Mouse (Mus musculus) midbrain, embryonic 16.5 days (tissue): ENCODE measurements around the gene Prn. TPM values are rescaled to one million over a fixed set of nuclear protein-coding genes. Genes with fewer than 3 reads are reported as not detected.

Experiments used
- ATAC-seq: fragments of 200-750 bp; cut with Nextera tagmentation; 2 replicates; pipeline ENCODE4 v1.8.0; 2017; ENCODE audit warnings: moderate TSS enrichment
- H3K27ac ChIP-seq: fragments of 300-500 bp; sonication (generic); 2 replicates; pipeline ENCODE4 v1.5.1; 2014; ENCODE audit warnings: mild to moderate bottlenecking, low read length, mixed read lengths
- H3K27me3 ChIP-seq: fragments of 300-500 bp; sonication (generic); 2 replicates; pipeline ENCODE4 v1.6.1; 2014; ENCODE audit warnings: low read depth, low read length, mixed read lengths; ENCODE audit not compliant: control insufficient read depth, insufficient read depth
- H3K36me3 ChIP-seq: fragments of 300-500 bp; sonication (generic); 2 replicates; pipeline ENCODE4 v1.6.1; 2014; ENCODE audit warnings: mild to moderate bottlenecking, low read length, moderate library complexity, mixed read lengths; ENCODE audit not compliant: control insufficient read depth, insufficient read depth
- H3K4me1 ChIP-seq: fragments of 300-500 bp; sonication (generic); 2 replicates; pipeline ENCODE4 v1.6.1; 2014; ENCODE audit warnings: mild to moderate bottlenecking, low read length, mixed read lengths; ENCODE audit not compliant: control insufficient read depth, insufficient read depth
- H3K4me2 ChIP-seq: fragments of 300-500 bp; sonication (generic); 2 replicates; pipeline ENCODE4 v1.6.1; 2014; ENCODE audit warnings: mild to moderate bottlenecking, low read length, mixed read lengths
- H3K4me3 ChIP-seq: fragments of 300-500 bp; sonication (generic); 2 replicates; pipeline ENCODE4 v1.5.1; 2014; ENCODE audit warnings: low read depth, mild to moderate bottlenecking, low read length, moderate library complexity, mixed read lengths
- H3K9ac ChIP-seq: fragments of 300-500 bp; sonication (generic); 2 replicates; pipeline ENCODE4 v1.6.1; 2014; ENCODE audit warnings: low read depth, low read length, mixed read lengths
- H3K9me3 ChIP-seq: fragments of 300-500 bp; sonication (generic); replicated peaks from 2 replicates; pipeline ENCODE4 v1.6.1; 2014; ENCODE audit warnings: mild to moderate bottlenecking, low read length, mixed read lengths; ENCODE audit not compliant: control insufficient read depth, poor library complexity, severe bottlenecking
- WGBS: fragments of 180-500 bp; shearing (Covaris S2); extraction: QIAGEN DNeasy Blood & Tissue Kit; methylation state at CpG from one replicate; pipeline ENCODE4 v1.1.7; 2014; 5-methylcytosine and 5-hydroxymethylcytosine counted together
- polyA plus RNA-seq: library from polyadenylated mRNA; unstranded; fragments of >200 nt; fragmentation: Nextera tagmentation; extraction: Ambion mirVana; gene quantifications from 2 replicates; pipeline ENCODE4 v1.2.1, GENCODE M21; 2015

Gene Prn
- polyA plus RNA-seq, 1 experiment from 2014 or later, result not detected

- ATAC-seq, result peak; percentile 56; the same call in 1 of the 2 replicates
- WGBS, result 42% methylated on average over 8 of the region's 8 CpGs
Measured at GRCm38 (mm10) chr2:131939404-131940111, 29.8 kb downstream of the Prn start.

GRCm38 (mm10) chr2:131940506-131940905 is 30.7 kb downstream of the Prn start:
- no peak for ATAC-seq
- Histone ChIP-seq H3K4me2 (no peak overlapping the region), H3K4me1 (no peaks in the 10 kb centered on the region), H3K36me3 (peaks cover 13% of the 10 kb centered on the region), H3K27me3 (no peaks in the 10 kb centered on the region), H3K4me3 (no peak overlapping the region), H3K27ac (no peak overlapping the region), H3K9ac (no peak overlapping the region), H3K9me3 (no peaks in the 10 kb centered on the region)
- WGBS, result 88% methylated on average over 3 of the region's 3 CpGs

More at GRCm38 (mm10) chr2:131939404-131940111, 29.8 kb downstream of the Prn start:
- peaks cover 13% of the 10 kb centered on the region for H3K36me3 ChIP-seq
- no peaks in the 10 kb centered on the region for H3K4me1 ChIP-seq
- no peak overlapping the region for H3K4me2 ChIP-seq
- H3K9ac ChIP-seq, result no peak overlapping the region
- H3K4me3 ChIP-seq, result no peak overlapping the region
- H3K27me3 ChIP-seq, result no peaks in the 10 kb centered on the region
- no peaks in the 10 kb centered on the region for H3K9me3 ChIP-seq
- no peak overlapping the region for H3K27ac ChIP-seq

GRCm38 (mm10) chr2:131941501-131941900 is 31.7 kb downstream of the Prn start:
- 85% methylated on average over 6 of the region's 6 CpGs for WGBS
- no peak for ATAC-seq
- Histone ChIP-seq H3K36me3 (peaks cover 10% of the 10 kb centered on the region), H3K4me2 (no peak overlapping the region), H3K27me3 (no peaks in the 10 kb centered on the region), H3K9me3 (no peaks in the 10 kb centered on the region), H3K4me1 (no peaks in the 10 kb centered on the region), H3K27ac (no peak overlapping the region), H3K9ac (no peak overlapping the region), H3K4me3 (no peak overlapping the region)

- H3K27ac ChIP-seq, result no peak overlapping the region
- WGBS, result 33% methylated on average over 1 of the region's 1 CpGs
- H3K9ac ChIP-seq, result no peak overlapping the region
- ATAC-seq, result no peak
- H3K4me1 ChIP-seq, result no peaks in the 10 kb centered on the region
- H3K36me3 ChIP-seq, result no peaks in the 10 kb centered on the region
- H3K27me3 ChIP-seq, result no peaks in the 10 kb centered on the region
- no peak overlapping the region for H3K4me3 ChIP-seq
- H3K4me2 ChIP-seq, result no peak overlapping the region
- H3K9me3 ChIP-seq, result no peaks in the 10 kb centered on the region
Measured at GRCm38 (mm10) chr2:131944370-131944769, 34.6 kb downstream of the Prn start.

- no peaks in the 10 kb centered on the region for H3K36me3 ChIP-seq
- no peaks in the 10 kb centered on the region for H3K4me1 ChIP-seq
- H3K27me3 ChIP-seq, result no peaks in the 10 kb centered on the region
- no peak overlapping the region for H3K4me3 ChIP-seq
- no peaks in the 10 kb centered on the region for H3K9me3 ChIP-seq
- no peak for ATAC-seq
- H3K9ac ChIP-seq, result no peak overlapping the region
- 82% methylated on average over 8 of the region's 8 CpGs for WGBS
- H3K4me2 ChIP-seq, result no peak overlapping the region
- H3K27ac ChIP-seq, result no peak overlapping the region
Measured at GRCm38 (mm10) chr2:131945225-131945624, 35.5 kb downstream of the Prn start.

GRCm38 (mm10) chr2:131945765-131946164 is 36.0 kb downstream of the Prn start:
- ATAC-seq, result no peak
- Histone ChIP-seq H3K4me3 (no peak overlapping the region), H3K4me1 (no peaks in the 10 kb centered on the region), H3K9ac (no peak overlapping the region), H3K36me3 (no peaks in the 10 kb centered on the region), H3K27ac (no peak overlapping the region), H3K9me3 (no peaks in the 10 kb centered on the region), H3K4me2 (no peak overlapping the region), H3K27me3 (no peaks in the 10 kb centered on the region)
- WGBS, result 87% methylated on average over 6 of the region's 6 CpGs

GRCm38 (mm10) chr2:131946351-131946750 is 36.6 kb downstream of the Prn start:
- WGBS, result 93% methylated on average over 16 of the region's 16 CpGs
- ATAC-seq, result no peak
- Histone ChIP-seq H3K4me2 (no peak overlapping the region), H3K36me3 (no peaks in the 10 kb centered on the region), H3K4me1 (no peaks in the 10 kb centered on the region), H3K27me3 (no peaks in the 10 kb centered on the region), H3K27ac (no peak overlapping the region), H3K9me3 (no peaks in the 10 kb centered on the region), H3K9ac (no peak overlapping the region), H3K4me3 (no peak overlapping the region)

GRCm38 (mm10) chr2:131948156-131948555 is 38.4 kb downstream of the Prn start:
- ATAC-seq, result no peak
- H3K4me2 ChIP-seq, result no peak overlapping the region
- H3K36me3 ChIP-seq, result no peaks in the 10 kb centered on the region
- H3K27ac ChIP-seq, result no peak overlapping the region
- no peak overlapping the region for H3K9ac ChIP-seq
- peaks cover 6% of the 10 kb centered on the region; the same call in 1 of the 2 replicates for H3K27me3 ChIP-seq
- H3K9me3 ChIP-seq, result no peaks in the 10 kb centered on the region
- WGBS, result 85% methylated on average over 3 of the region's 3 CpGs
- peaks cover 3% of the 10 kb centered on the region; the same call in 1 of the 2 replicates for H3K4me1 ChIP-seq
- no peak overlapping the region for H3K4me3 ChIP-seq

- Histone ChIP-seq H3K27ac (no peak overlapping the region), H3K27me3 (peaks cover 13% of the 10 kb centered on the region), H3K4me3 (no peak overlapping the region), H3K9me3 (no peaks in the 10 kb centered on the region), H3K4me2 (no peak overlapping the region), H3K36me3 (no peaks in the 10 kb centered on the region), H3K9ac (no peak overlapping the region), H3K4me1 (peaks cover 4% of the 10 kb centered on the region; the same call in 1 of the 2 replicates)
- 76% methylated on average over 11 of the region's 11 CpGs for WGBS
- ATAC-seq, result no peak
Measured at GRCm38 (mm10) chr2:131948916-131949639, 39.3 kb downstream of the Prn start.
